Mouse (Mus musculus) hindbrain, embryonic 13.5 days (tissue): ENCODE results near the gene Anapc11. TPM values are rescaled to one million over a fixed set of nuclear protein-coding genes. Genes with fewer than 3 reads are reported as not detected.

Experiments
- ATAC-seq: fragments of 200-750 bp; cut with Nextera tagmentation; 2 replicates; pipeline ENCODE4 v1.8.0; 2017; ENCODE audit warnings: moderate TSS enrichment; ENCODE audit not compliant: low FRiP score
- H3K27ac ChIP-seq: fragments of 300-500 bp; sonication (generic); 2 replicates; pipeline ENCODE4 v1.5.1; 2015; ENCODE audit warnings: inconsistent platforms, mild to moderate bottlenecking, moderate library complexity
- H3K27me3 ChIP-seq: fragments of 300-500 bp; sonication (generic); 2 replicates; pipeline ENCODE4 v1.6.1; 2015; ENCODE audit warnings: mild to moderate bottlenecking, inconsistent platforms
- H3K36me3 ChIP-seq: fragments of 300-500 bp; sonication (generic); 2 replicates; pipeline ENCODE4 v1.6.1; 2015; ENCODE audit warnings: mild to moderate bottlenecking, inconsistent platforms
- H3K4me1 ChIP-seq: fragments of 300-500 bp; sonication (generic); replicated peaks from 2 replicates; pipeline ENCODE4 v1.6.1; 2015; ENCODE audit warnings: inconsistent platforms
- H3K4me2 ChIP-seq: fragments of 300-500 bp; sonication (generic); 2 replicates; pipeline ENCODE4 v1.6.1; 2015; ENCODE audit warnings: inconsistent platforms, mild to moderate bottlenecking, moderate library complexity
- H3K4me3 ChIP-seq: fragments of 300-500 bp; sonication (generic); 2 replicates; pipeline ENCODE4 v1.5.1; 2015; ENCODE audit warnings: mild to moderate bottlenecking, inconsistent platforms
- H3K9ac ChIP-seq: fragments of 300-500 bp; sonication (generic); 2 replicates; pipeline ENCODE4 v1.6.1; 2015; ENCODE audit warnings: mild to moderate bottlenecking, inconsistent platforms
- H3K9me3 ChIP-seq: fragments of 300-500 bp; sonication (generic); 2 replicates; pipeline ENCODE4 v1.6.1; 2016; ENCODE audit warnings: inconsistent platforms
- WGBS: fragments of 180-500 bp; shearing (Covaris S2); methylation state at CpG from one replicate; pipeline ENCODE4 v1.1.7; 2015; 5-methylcytosine and 5-hydroxymethylcytosine counted together
- polyA plus RNA-seq: library from polyadenylated mRNA; unstranded; fragments of >200 nt; fragmentation: Nextera tagmentation; extraction: Ambion mirVana; gene quantifications from 2 replicates; pipeline ENCODE4 v1.2.1, GENCODE M21; 2015

The Anapc11 gene
- polyA plus RNA-seq, 1 experiment from 2014 or later, result 192 TPM

DNA sequence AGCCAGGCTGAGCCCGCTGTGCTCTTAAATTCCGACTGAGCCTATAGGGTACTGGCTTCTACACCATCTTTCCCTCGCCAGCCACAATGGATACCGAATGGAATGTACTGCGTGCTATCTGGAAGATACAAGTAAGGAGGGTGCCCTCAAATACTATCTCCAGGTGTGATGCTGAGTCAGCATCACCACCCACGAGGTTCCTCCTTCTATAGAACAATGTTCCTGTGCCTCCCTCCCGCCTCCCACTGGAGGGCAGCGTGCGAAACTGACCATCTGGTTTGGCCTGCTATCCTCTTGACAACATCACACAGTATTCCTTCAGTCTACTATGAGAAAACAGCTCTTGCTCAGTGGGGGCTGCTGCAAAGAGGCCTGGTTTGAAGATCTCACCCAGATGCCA, 33.1 kb upstream of the Anapc11 start:
- Histone ChIP-seq H3K4me3 (no peak overlapping the region), H3K4me1 (no peaks in the 10 kb centered on the region), H3K27ac (no peak overlapping the region), H3K27me3 (no peaks in the 10 kb centered on the region), H3K9me3 (no peaks in the 10 kb centered on the region), H3K4me2 (no peak overlapping the region), H3K9ac (no peak overlapping the region), H3K36me3 (peaks cover 95% of the 10 kb centered on the region)
- no peak for ATAC-seq
- 87% methylated on average over 9 of the region's 9 CpGs for WGBS

DNA sequence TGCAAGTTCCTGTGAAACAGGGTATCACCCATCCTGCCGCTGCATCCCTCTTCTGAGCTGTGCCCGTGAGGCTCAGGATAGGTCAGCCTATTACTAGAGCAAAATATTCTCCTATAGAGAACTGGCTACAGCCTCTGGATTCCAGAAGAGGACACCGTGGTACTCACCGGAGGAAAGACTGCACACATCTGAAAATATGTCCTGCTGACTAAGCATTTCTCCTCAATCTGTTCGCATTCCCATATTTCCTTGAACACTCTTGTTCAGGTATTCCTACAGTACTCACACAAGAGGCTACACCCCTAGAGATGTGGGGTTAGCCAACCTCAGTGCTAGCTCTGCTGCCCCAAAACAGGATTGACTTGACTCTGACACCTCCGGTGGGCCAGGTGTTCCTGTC, 29.9 kb upstream of the Anapc11 start:
- Histone ChIP-seq H3K4me1 (peaks cover 16% of the 10 kb centered on the region), H3K27ac (no peak overlapping the region), H3K27me3 (no peaks in the 10 kb centered on the region), H3K9me3 (no peaks in the 10 kb centered on the region), H3K9ac (no peak overlapping the region), H3K4me3 (no peak overlapping the region), H3K36me3 (peaks cover 76% of the 10 kb centered on the region), H3K4me2 (no peak overlapping the region)
- 92% methylated on average over 6 of the region's 6 CpGs for WGBS
- no peak for ATAC-seq

DNA sequence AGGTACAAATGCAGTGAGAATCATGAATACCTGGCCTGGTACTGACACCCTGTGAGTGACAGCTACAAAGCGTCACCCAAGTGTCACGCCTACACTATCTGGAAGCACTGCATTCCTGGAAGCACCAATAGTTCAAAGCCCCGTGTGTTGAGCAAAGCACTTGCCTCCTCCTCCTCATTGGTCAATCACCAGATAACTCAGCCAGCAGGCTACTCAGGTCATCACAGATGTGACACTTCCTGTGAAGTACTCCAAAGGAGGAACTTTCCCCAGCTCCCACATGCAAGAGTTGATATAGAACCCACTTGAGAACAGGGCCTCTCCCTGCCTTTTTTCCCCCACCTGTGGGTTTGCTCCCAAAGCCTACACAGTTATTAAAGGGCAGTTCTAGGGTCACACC, 27.1 kb upstream of the Anapc11 start:
- Histone ChIP-seq H3K9ac (peak overlapping the region; percentile 95), H3K4me3 (peak overlapping the region; percentile 96), H3K4me2 (peak overlapping the region; percentile 75), H3K27me3 (no peaks in the 10 kb centered on the region), H3K9me3 (no peaks in the 10 kb centered on the region), H3K27ac (no peak overlapping the region), H3K36me3 (peaks cover 48% of the 10 kb centered on the region), H3K4me1 (peaks cover 28% of the 10 kb centered on the region)
- ATAC-seq, result no peak
- 86% methylated on average over 3 of the region's 3 CpGs for WGBS

DNA sequence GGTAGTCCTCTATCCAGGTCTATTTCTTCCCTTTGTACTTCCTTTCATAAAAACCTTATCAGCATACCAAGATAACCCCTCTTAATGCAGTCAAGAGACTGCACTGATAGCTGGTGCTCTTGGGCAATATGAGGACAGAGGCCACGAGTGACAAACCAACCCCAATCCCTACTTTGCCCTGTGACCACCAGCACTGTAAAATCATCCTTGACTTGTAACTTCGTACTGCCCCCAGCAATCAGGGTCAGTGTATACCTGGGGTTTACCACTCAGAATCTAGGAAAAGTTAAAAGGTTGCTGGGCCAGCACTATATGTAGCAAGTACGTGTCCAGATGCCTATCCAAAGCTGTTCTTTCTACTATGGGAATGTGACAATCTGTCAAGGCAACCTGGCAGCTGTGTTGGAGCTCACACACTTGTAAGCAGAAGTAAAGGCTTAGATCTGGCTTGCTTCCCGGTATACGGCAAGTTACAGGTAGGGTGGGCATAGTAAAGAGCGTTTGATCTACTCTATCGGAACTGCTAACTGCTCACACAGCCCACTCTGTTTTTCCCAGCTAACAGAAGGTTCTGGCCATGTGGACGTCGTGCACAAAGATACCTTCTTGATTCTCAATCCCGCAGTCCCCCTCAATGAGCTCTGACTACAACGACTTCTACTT, 26.3 kb upstream of the Anapc11 start:
- peak overlapping the region; percentile 75 for H3K4me2 ChIP-seq
- WGBS, result 16% methylated on average over 11 of the region's 11 CpGs
- H3K9ac ChIP-seq, result peak overlapping the region; percentile 95
- peaks cover 41% of the 10 kb centered on the region for H3K36me3 ChIP-seq
- peak overlapping the region; percentile 89 for H3K27ac ChIP-seq
- peak overlapping the region; percentile 96 for H3K4me3 ChIP-seq
- ATAC-seq, result no peak
- no peaks in the 10 kb centered on the region for H3K27me3 ChIP-seq
- H3K9me3 ChIP-seq, result no peaks in the 10 kb centered on the region
- H3K4me1 ChIP-seq, result peaks cover 28% of the 10 kb centered on the region

DNA sequence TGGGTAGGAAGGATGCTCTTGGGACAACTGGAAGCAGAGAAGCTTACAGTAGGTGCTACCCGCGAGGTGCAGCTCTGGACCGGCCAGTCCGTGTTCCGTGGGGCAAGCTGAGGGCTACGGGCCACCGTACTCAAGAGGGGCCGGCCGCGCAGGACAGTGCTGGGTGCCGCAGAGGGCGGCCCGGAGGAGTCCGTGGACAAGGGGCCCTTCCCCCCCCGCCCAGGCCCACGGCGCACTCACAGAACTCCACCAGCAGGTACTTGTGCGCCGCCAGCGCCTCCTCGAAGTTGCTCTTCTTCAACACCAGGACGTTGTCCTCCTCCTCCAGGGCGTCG, 25.8 kb upstream of the Anapc11 start:
- Histone ChIP-seq H3K9me3 (no peaks in the 10 kb centered on the region), H3K9ac (peak overlapping the region; percentile 95), H3K4me2 (peak overlapping the region; percentile 75), H3K4me3 (peak overlapping the region; percentile 96), H3K36me3 (peaks cover 40% of the 10 kb centered on the region), H3K27me3 (no peaks in the 10 kb centered on the region), H3K4me1 (peaks cover 28% of the 10 kb centered on the region), H3K27ac (peak overlapping the region; percentile 89)
- WGBS, result under 1% methylated on average over 23 of the region's 24 CpGs
- peak; percentile 43; the same call in 1 of the 2 replicates for ATAC-seq

DNA sequence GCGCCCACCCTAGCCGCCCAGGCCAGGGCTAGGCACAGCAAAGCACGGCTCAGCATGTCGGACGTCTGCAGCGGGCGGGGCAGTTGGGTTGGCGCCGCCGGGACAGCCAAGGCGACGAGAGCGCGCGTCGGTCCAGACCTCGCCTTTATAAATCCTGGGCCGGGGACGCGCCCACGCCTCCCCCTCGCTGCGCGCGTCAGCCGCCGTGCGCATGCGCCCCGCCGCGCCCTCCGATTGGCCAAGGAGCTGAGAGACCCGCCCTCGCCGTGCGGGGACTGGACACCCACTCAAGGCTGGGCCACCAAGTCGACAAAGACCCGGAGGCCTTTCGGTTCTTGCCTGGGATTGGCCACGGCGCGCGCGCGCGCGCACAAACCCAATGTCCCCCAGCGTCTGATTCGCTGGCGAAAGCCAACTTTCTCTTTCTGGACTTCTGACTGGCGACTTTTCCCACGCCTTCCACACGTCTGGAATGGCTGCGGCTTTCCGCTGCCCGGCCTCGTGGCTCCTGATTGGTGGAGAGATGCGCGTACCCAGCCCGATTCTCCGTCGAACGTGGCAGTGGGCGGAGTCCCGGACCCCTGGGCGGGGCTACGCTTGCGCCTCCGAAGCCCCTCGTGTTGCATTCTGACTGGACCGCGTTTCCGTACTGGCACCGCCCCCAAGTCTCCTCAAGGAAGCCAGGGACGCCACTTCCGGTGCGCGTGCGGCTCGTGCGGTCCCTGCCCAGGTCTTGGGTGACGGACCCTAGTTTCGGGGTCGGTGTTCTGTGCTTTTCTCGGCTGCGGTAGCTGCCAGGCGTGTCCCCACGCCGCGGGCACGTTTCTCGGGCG, 25.3 kb upstream of the Anapc11 start, which contains the start of gene P4hb:
TSS of gene P4hb (minus strand) at position 502 of the 833 bp plus-strand sequence.
- peak; percentile 97 for ATAC-seq
- H3K27me3 ChIP-seq, result no peaks in the 10 kb centered on the region
- WGBS, result under 1% methylated on average over 94 of the region's 94 CpGs
- peaks cover 40% of the 10 kb centered on the region for H3K36me3 ChIP-seq
- no peaks in the 10 kb centered on the region for H3K9me3 ChIP-seq
- H3K4me1 ChIP-seq, result peaks cover 28% of the 10 kb centered on the region
- H3K9ac ChIP-seq, result peak within 1 kb of the TSS; percentile 95
- H3K4me3 ChIP-seq, result peak within 1 kb of the TSS; percentile 96
- H3K27ac ChIP-seq, result peak within 1 kb of the TSS; percentile 89
- peak within 1 kb of the TSS; percentile 91 for H3K4me2 ChIP-seq

DNA sequence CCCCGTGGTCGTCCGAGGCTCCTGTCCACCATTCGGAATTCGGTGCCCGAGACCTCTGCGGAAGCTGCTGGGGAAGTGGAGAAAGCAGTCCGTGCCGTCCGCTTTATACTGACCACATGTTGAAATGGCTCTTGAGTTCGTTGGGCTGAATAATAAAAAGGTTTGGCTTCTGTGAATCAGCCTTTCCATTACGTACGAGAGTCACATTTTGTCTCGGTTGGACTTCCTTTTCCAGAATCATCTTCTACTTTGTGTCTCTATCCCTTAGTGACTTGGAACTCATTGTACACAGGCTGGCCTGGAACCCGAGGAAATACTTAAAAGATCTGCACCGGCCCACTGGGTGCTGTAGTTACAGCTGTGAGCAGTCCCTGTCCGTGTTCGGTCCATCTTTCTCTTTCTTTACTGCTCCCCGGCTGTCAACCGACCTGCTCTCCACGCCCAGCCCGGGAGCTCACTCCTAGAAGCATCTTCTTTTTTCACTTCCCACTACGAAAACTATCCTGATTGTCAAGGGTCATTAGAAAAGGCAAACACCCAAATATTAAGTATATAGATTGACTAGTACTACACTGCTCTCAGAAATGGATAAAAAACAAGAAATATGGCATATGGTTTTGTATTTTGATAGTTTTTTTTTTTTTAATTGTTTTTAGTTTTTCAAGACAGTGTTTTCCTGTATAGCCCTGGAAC, 24.5 kb upstream of the Anapc11 start:
- peak overlapping the region; percentile 96 for H3K4me3 ChIP-seq
- H3K36me3 ChIP-seq, result peaks cover 40% of the 10 kb centered on the region
- peaks cover 30% of the 10 kb centered on the region for H3K4me1 ChIP-seq
- H3K9ac ChIP-seq, result peak overlapping the region; percentile 86
- ATAC-seq, result no peak
- no peaks in the 10 kb centered on the region for H3K9me3 ChIP-seq
- WGBS, result under 1% methylated on average over 23 of the region's 23 CpGs
- H3K27me3 ChIP-seq, result no peaks in the 10 kb centered on the region
- peak overlapping the region; percentile 89 for H3K27ac ChIP-seq
- H3K4me2 ChIP-seq, result peak overlapping the region; percentile 91

DNA sequence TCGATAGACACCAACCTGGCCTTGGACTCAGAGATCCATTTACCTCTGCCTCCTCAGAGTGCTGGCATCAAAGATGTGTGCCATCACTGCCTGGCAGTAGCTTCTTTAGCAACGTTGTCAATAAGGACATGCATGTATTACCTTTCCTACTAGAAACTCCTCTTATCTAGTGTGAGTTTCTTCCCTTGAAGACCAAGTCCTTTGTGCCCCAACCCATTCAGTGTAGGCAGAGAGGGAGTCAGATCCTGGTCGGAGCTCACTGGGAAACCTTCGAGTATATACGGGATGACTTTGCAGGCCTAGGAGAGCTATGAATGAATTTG, 24.0 kb upstream of the Anapc11 start:
- Histone ChIP-seq H3K9ac (peak overlapping the region; percentile 86), H3K27ac (no peak overlapping the region), H3K27me3 (no peaks in the 10 kb centered on the region), H3K4me2 (peak overlapping the region; percentile 91), H3K36me3 (peaks cover 43% of the 10 kb centered on the region), H3K4me1 (peaks cover 35% of the 10 kb centered on the region), H3K4me3 (peak overlapping the region; percentile 96), H3K9me3 (no peaks in the 10 kb centered on the region)
- 48% methylated on average over 5 of the region's 5 CpGs for WGBS
- no peak for ATAC-seq

DNA sequence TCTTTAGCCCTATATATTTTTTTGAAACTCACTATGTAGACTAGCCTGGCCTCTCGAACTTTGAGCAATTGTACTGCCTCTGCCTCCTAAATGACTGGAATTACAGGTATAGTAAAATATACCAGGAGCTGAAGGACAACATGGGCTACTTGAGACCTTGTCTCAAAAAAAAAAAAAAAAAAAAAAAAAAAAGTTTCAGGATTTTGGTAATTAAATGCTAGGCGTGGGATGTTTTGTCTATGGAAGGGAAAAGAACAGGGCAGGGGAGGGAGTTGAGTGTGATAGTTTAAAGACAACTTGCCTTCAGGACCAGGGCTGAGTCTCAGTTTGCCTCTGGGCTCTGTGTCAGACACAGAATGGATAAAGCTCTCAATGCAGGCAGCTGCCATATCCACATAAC, 23.2 kb upstream of the Anapc11 start:
- Histone ChIP-seq H3K9me3 (no peaks in the 10 kb centered on the region), H3K36me3 (peaks cover 44% of the 10 kb centered on the region), H3K27me3 (no peaks in the 10 kb centered on the region), H3K4me3 (no peak overlapping the region), H3K9ac (peak overlapping the region; percentile 86; the same call in 1 of the 2 replicates), H3K27ac (no peak overlapping the region), H3K4me2 (no peak overlapping the region), H3K4me1 (peaks cover 43% of the 10 kb centered on the region)
- no peak for ATAC-seq
- 95% methylated on average over 2 of the region's 2 CpGs for WGBS

DNA sequence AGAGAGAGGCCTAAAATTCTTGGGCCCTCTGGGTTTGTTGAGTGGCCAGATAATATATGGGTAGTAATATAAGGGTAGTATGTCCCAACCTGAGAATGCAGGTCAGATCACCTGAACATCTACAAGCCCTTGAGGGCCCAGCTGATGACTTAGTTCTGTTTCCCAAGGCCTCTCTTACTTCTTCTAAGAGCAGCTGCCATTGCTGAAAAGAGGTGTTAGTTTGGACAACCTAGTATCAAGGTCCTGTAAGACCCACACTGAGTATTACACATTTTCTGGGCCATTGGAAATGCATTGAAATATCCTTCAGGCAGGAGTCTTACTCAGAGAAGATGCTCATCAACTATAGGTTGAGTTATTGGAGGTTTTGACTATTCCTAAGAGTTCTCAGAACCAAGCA, 22.3 kb upstream of the Anapc11 start:
- peak overlapping the region; percentile 35; the same call in 1 of the 2 replicates for H3K9ac ChIP-seq
- no peak overlapping the region for H3K4me2 ChIP-seq
- H3K27me3 ChIP-seq, result no peaks in the 10 kb centered on the region
- no peak for ATAC-seq
- no peak overlapping the region for H3K27ac ChIP-seq
- peaks cover 47% of the 10 kb centered on the region for H3K4me1 ChIP-seq
- no peak overlapping the region for H3K4me3 ChIP-seq
- no peaks in the 10 kb centered on the region for H3K9me3 ChIP-seq
- H3K36me3 ChIP-seq, result peaks cover 35% of the 10 kb centered on the region

DNA sequence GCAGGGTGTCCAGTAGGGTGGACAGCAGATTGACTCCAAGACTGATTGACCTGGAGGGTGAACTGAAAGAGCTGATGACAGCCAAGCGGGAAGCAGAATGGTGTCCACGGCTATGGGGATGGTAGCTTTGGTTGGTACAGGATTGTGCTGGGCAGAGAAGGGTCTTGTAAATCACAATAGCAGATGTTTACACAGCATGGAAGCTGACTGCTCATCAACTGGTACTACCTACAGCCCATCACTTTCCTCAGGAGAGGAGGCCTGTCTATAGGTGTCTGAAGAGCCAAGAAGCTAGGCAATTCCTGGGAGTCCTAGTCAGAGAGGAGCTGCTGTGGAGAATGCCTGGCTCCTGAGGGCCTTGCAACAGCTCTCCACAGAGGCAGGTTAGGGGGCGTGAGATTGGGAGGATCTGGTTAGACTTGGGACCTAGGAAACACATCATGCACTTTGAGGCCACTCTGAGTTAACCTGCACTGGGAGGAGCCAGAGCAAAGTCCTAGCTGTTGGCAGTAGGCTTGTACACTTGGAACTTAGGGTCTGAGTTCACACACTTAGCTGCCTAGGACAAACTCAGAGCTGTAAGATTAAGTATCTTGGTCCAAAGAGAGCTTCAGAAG, 21.7 kb upstream of the Anapc11 start:
- 87% methylated on average over 3 of the region's 3 CpGs for WGBS
- no peaks in the 10 kb centered on the region for H3K9me3 ChIP-seq
- no peaks in the 10 kb centered on the region for H3K27me3 ChIP-seq

More for the DNA sequence above, 21.7 kb upstream of the Anapc11 start:
- no peak overlapping the region for H3K4me2 ChIP-seq
- no peak for ATAC-seq
- peaks cover 31% of the 10 kb centered on the region for H3K36me3 ChIP-seq
- no peak overlapping the region for H3K27ac ChIP-seq
- no peak overlapping the region for H3K4me3 ChIP-seq
- H3K9ac ChIP-seq, result peak overlapping the region; percentile 35; the same call in 1 of the 2 replicates
- peaks cover 41% of the 10 kb centered on the region for H3K4me1 ChIP-seq
